Mouse (Mus musculus) left cerebral cortex, postnatal 14 days (tissue): ENCODE measurements around the gene Arid1b. TPM values are rescaled to one million over a fixed set of nuclear protein-coding genes. Genes with fewer than 3 reads are reported as not detected.
"Not testable (repeated sequence)": the region's sequence is repeated elsewhere in the genome, so short reads cannot be mapped to it uniquely, and the experiment has no call there.

Experiments used
- DNase-seq, 2 experiments: peaks; one replicate each; pipeline ENCODE4 v3.0.0; 2021 to 2022; ENCODE audit warnings: low spot score in 2 of 2, mixed read lengths in 1 of 2
- intact Hi-C: fragments of 180-260 bp; cut with DNase I; formaldehyde crosslinking; loops from one replicate; pipeline ENCODE4 v1.15.1; 2025
- total RNA-seq, 2 experiments: library from RNA; stranded (reverse); gene quantifications; 2 replicates each; pipeline ENCODE4 v1.2.3; 2021

Arid1b gene
- total RNA-seq, 2 experiments from 2014 or later: 77.7 to 79.6 TPM

- intact Hi-C loops: no loop called here
- DNase-seq: no peak
Observed at GRCm38 (mm10) chr17:5097545-5098475, 103.7 kb downstream of the Arid1b start.

GRCm38 (mm10) chr17:5098727-5099126, 104.6 kb downstream of the Arid1b start:
- no peak for DNase-seq
- intact Hi-C loops: no loop called here

GRCm38 (mm10) chr17:5099238-5099637, 105.1 kb downstream of the Arid1b start:
- DNase-seq: no peak
- intact Hi-C loops: no loop called here

GRCm38 (mm10) chr17:5101157-5101556, 107.0 kb downstream of the Arid1b start:
- DNase-seq: no peak
- intact Hi-C loops: no loop called here

GRCm38 (mm10) chr17:5101887-5102286, 107.8 kb downstream of the Arid1b start:
- intact Hi-C loops: no loop called here
- no peak for DNase-seq

GRCm38 (mm10) chr17:5105746-5106145, 111.6 kb downstream of the Arid1b start:
- peak; percentile 34 to 74 for DNase-seq
- intact Hi-C loops: no loop called here

- intact Hi-C loops: no loop called here
- DNase-seq: peak; percentile 40 to 60
Observed at GRCm38 (mm10) chr17:5106263-5107195, 112.4 kb downstream of the Arid1b start.

GRCm38 (mm10) chr17:5107501-5107900, 113.4 kb downstream of the Arid1b start:
- no peak for DNase-seq
- intact Hi-C loops: no loop called here

GRCm38 (mm10) chr17:5108022-5108421, 113.9 kb downstream of the Arid1b start:
- no peak for DNase-seq
- intact Hi-C loops: no loop called here

- intact Hi-C loops: no loop called here
- no peak for DNase-seq
Observed at GRCm38 (mm10) chr17:5108546-5109142, 114.5 kb downstream of the Arid1b start.

- DNase-seq: no peak
- intact Hi-C loops: no loop called here
Observed at GRCm38 (mm10) chr17:5109343-5109742, 115.2 kb downstream of the Arid1b start.

GRCm38 (mm10) chr17:5110159-5110558, 116.0 kb downstream of the Arid1b start:
- no peak for DNase-seq
- intact Hi-C loops: no loop called here

- intact Hi-C loops, DNase-seq: not testable (repeated sequence)
Observed at GRCm38 (mm10) chr17:5110981-5111380, 116.8 kb downstream of the Arid1b start.

GRCm38 (mm10) chr17:5112116-5112515, 118.0 kb downstream of the Arid1b start:
- intact Hi-C loops: no loop called here

GRCm38 (mm10) chr17:5115952-5116351, 121.8 kb downstream of the Arid1b start:
- intact Hi-C loops: no loop called here

More at GRCm38 (mm10) chr17:5112116-5112515, 118.0 kb downstream of the Arid1b start:
- no peak for DNase-seq

GRCm38 (mm10) chr17:5116990-5117389, 122.9 kb downstream of the Arid1b start:
- intact Hi-C loops: no loop called here
- no peak for DNase-seq

More at GRCm38 (mm10) chr17:5115952-5116351, 121.8 kb downstream of the Arid1b start:
- DNase-seq: no peak

- no peak for DNase-seq
- intact Hi-C loops: no loop called here
Observed at GRCm38 (mm10) chr17:5118171-5118570, 124.0 kb downstream of the Arid1b start.

GRCm38 (mm10) chr17:5124643-5125042, 130.5 kb downstream of the Arid1b start:
- intact Hi-C loops: no loop called here
- DNase-seq: no peak

GRCm38 (mm10) chr17:5125084-5125855, 131.1 kb downstream of the Arid1b start:
- intact Hi-C loops: no loop called here
- DNase-seq: no peak
